In genomic region chr13:54736931-54737330, GRCm38 (mm10) we compare ENCODE assay signal across 13 mouse cellular contexts. TPM values are rescaled to one million over a fixed set of nuclear protein-coding genes. Genes with fewer than 3 reads are reported as not detected.
A peak's percentile ranks its signal among the peaks of the same experiment; 100 is the strongest.
DNase-seq lines count a peak whose midpoint lies in the region; ATAC-seq and TF ChIP-seq lines count a peak whose summit lies in the region.
"Had no signal": no experiment of that assay in that cellular context is flagged by ENCODE, and none has a peak within 500 bp of the region (broad histone marks: within the 10 kb centered on the region; RNA-seq: fewer than 3 reads in every experiment).

No protein-coding gene starts in this region.

- H3K36me3 ChIP-seq in heart, embryonic 13.5 days: no peaks in the 10 kb centered on the region
- no peaks in the 10 kb centered on the region for H3K36me3 ChIP-seq in heart, adult 2 months (ENCODE audit: control insufficient read depth, insufficient read depth, low read length)
- no peaks in the 10 kb centered on the region for H3K36me3 ChIP-seq in liver, embryonic 11.5 days (ENCODE audit: control insufficient read depth, insufficient read depth, low read length)
- H3K36me3 ChIP-seq in liver, postnatal 0 days (replicated peaks; ENCODE audit: insufficient read depth, low read length): no peaks in the 10 kb centered on the region
- H3K36me3 ChIP-seq in embryonic facial prominence, embryonic 15.5 days: no peaks in the 10 kb centered on the region
- H3K36me3 ChIP-seq in limb, embryonic 15.5 days: no peaks in the 10 kb centered on the region

- no peak overlapping the region for H3K27ac ChIP-seq in heart, embryonic 13.5 days (replicated peaks)
- H3K27ac ChIP-seq in heart, adult 2 months: no peak overlapping the region
- H3K27ac ChIP-seq in liver, embryonic 11.5 days (ENCODE audit: low read depth, low read length): no peak overlapping the region
- no peak overlapping the region for H3K27ac ChIP-seq in liver, postnatal 0 days (ENCODE audit: low read depth)
- no peak overlapping the region for H3K27ac ChIP-seq in embryonic facial prominence, embryonic 15.5 days (replicated peaks)
- H3K27ac ChIP-seq in limb, embryonic 15.5 days: no peak overlapping the region

- H3K9ac ChIP-seq in heart, embryonic 13.5 days: peak overlapping the region; percentile 65; the same call in 1 of the 2 replicates
- H3K9ac ChIP-seq in heart, adult 2 months (ENCODE audit: low read depth, low read length): no peak overlapping the region
- no peak overlapping the region for H3K9ac ChIP-seq in liver, embryonic 11.5 days (ENCODE audit: low read depth, low read length)
- no peak overlapping the region for H3K9ac ChIP-seq in liver, postnatal 0 days (replicated peaks)
- no peak overlapping the region for H3K9ac ChIP-seq in embryonic facial prominence, embryonic 15.5 days
- no peak overlapping the region for H3K9ac ChIP-seq in limb, embryonic 15.5 days

- no peak for TF ChIP-seq CTCF in heart, adult 2 months (IDR thresholded peaks at IDR 0.05)
- TF ChIP-seq CTCF in liver, postnatal 0 days (IDR thresholded peaks at IDR 0.05; ENCODE audit: low read depth): no peak

- no peak for ATAC-seq in heart, embryonic 13.5 days (ENCODE audit: extremely low read depth, insufficient number of reproducible peaks, low FRiP score, low TSS enrichment)
- no peak for ATAC-seq in liver, embryonic 11.5 days (replicated peaks; ENCODE audit: low FRiP score)
- ATAC-seq in liver, postnatal 0 days: no peak
- no peak for ATAC-seq in embryonic facial prominence, embryonic 15.5 days (ENCODE audit: insufficient number of reproducible peaks, low FRiP score, low TSS enrichment, low read depth)
- ATAC-seq in limb, embryonic 15.5 days (ENCODE audit: insufficient number of reproducible peaks, low FRiP score, low TSS enrichment, low read depth): peak; percentile 30; the same call in 1 of the 2 replicates
- ATAC-seq: CD4-positive, CD25-positive, alpha-beta regulatory T cell, adult 4 months had no signal

- H3K4me3 ChIP-seq in heart, embryonic 13.5 days: peak overlapping the region; percentile 52
- no peak overlapping the region for H3K4me3 ChIP-seq in heart, adult 2 months
- H3K4me3 ChIP-seq in liver, embryonic 11.5 days (ENCODE audit: low read depth, low read length): no peak overlapping the region
- H3K4me3 ChIP-seq in liver, postnatal 0 days (ENCODE audit: low read depth, low read length): no peak overlapping the region
- peak overlapping the region; percentile 45 for H3K4me3 ChIP-seq in embryonic facial prominence, embryonic 15.5 days (replicated peaks)
- H3K4me3 ChIP-seq in limb, embryonic 15.5 days: peak overlapping the region; percentile 42

- peaks cover 15% of the 10 kb centered on the region for H3K4me1 ChIP-seq in heart, embryonic 13.5 days
- H3K4me1 ChIP-seq in heart, adult 2 months (ENCODE audit: control insufficient read depth, insufficient read depth, low read length): no peaks in the 10 kb centered on the region
- no peaks in the 10 kb centered on the region for H3K4me1 ChIP-seq in liver, embryonic 11.5 days (replicated peaks; ENCODE audit: control insufficient read depth, insufficient read depth, low read length)
- no peaks in the 10 kb centered on the region for H3K4me1 ChIP-seq in liver, postnatal 0 days (ENCODE audit: insufficient read depth)
- H3K4me1 ChIP-seq in embryonic facial prominence, embryonic 15.5 days: peaks cover 14% of the 10 kb centered on the region
- peaks cover 11% of the 10 kb centered on the region for H3K4me1 ChIP-seq in limb, embryonic 15.5 days

- no peaks in the 10 kb centered on the region for H3K79me2 ChIP-seq in heart, adult 2 months (replicated peaks; ENCODE audit: control insufficient read depth, insufficient read depth, low read length)

- no peak for TF ChIP-seq POLR2A in heart, adult 2 months (IDR thresholded peaks at IDR 0.05; ENCODE audit: insufficient read depth, low read depth, low read length)

- intact Hi-C loops in heart, adult 2 months (cut with DNase I): no loop called here

- peak overlapping the region; percentile 74 for H3K4me2 ChIP-seq in heart, embryonic 13.5 days
- H3K4me2 ChIP-seq in liver, embryonic 11.5 days: peak overlapping the region; percentile 61
- H3K4me2 ChIP-seq in liver, postnatal 0 days (ENCODE audit: low read depth, low read length): no peak overlapping the region
- H3K4me2 ChIP-seq in embryonic facial prominence, embryonic 15.5 days (replicated peaks): peak overlapping the region; percentile 78
- H3K4me2 ChIP-seq in limb, embryonic 15.5 days: peak overlapping the region; percentile 78

- no peaks in the 10 kb centered on the region for H3K9me3 ChIP-seq in heart, embryonic 13.5 days
- no peaks in the 10 kb centered on the region for H3K9me3 ChIP-seq in liver, embryonic 11.5 days (ENCODE audit: control insufficient read depth, low read length)
- H3K9me3 ChIP-seq in liver, postnatal 0 days (ENCODE audit: low read length): no peaks in the 10 kb centered on the region
- H3K9me3 ChIP-seq in embryonic facial prominence, embryonic 15.5 days (replicated peaks): no peaks in the 10 kb centered on the region
- H3K9me3 ChIP-seq in limb, embryonic 15.5 days: no peaks in the 10 kb centered on the region

- 14% methylated on average over 3 of the region's 3 CpGs for WGBS in heart, embryonic 13.5 days
- WGBS in heart, adult 2 months: 22% methylated on average over 3 of the region's 3 CpGs
- WGBS in liver, embryonic 11.5 days: 30% methylated on average over 3 of the region's 3 CpGs
- 32% methylated on average over 3 of the region's 3 CpGs for WGBS in liver, postnatal 0 days (ENCODE audit: insufficient replicate concordance)
- WGBS in embryonic facial prominence, embryonic 15.5 days: 18% methylated on average over 3 of the region's 3 CpGs
- WGBS in limb, embryonic 15.5 days: 19% methylated on average over 3 of the region's 3 CpGs

- no peak for DNase-seq in heart, adult 2 months
- DNase-seq in liver, embryonic 11.5 days (ENCODE audit: low spot score): no peak
- DNase-seq in liver, postnatal 0 days: no peak
- DNase-seq in right cerebral cortex, postnatal 14 days: no peak
- DNase-seq in MN1 (ENCODE audit: low spot score): no peak
- DNase-seq: thymus, adult 18-20 months had no signal

- H3K27me3 ChIP-seq in heart, embryonic 13.5 days (replicated peaks): peaks cover 88% of the 10 kb centered on the region
- peaks cover 18% of the 10 kb centered on the region for H3K27me3 ChIP-seq in heart, adult 2 months (ENCODE audit: control insufficient read depth, insufficient read depth, low read length)
- H3K27me3 ChIP-seq in liver, embryonic 11.5 days (replicated peaks; ENCODE audit: control insufficient read depth, insufficient read depth, low read length): peaks cover 55% of the 10 kb centered on the region
- peaks cover 40% of the 10 kb centered on the region for H3K27me3 ChIP-seq in liver, postnatal 0 days (ENCODE audit: insufficient read depth, low read length)
- H3K27me3 ChIP-seq in embryonic facial prominence, embryonic 15.5 days: peaks cover 49% of the 10 kb centered on the region
- peaks cover 66% of the 10 kb centered on the region for H3K27me3 ChIP-seq in limb, embryonic 15.5 days

- no peak for TF ChIP-seq EP300 in heart, adult 2 months (IDR thresholded peaks at IDR 0.05; ENCODE audit: insufficient read depth, low read depth, low read length)
- no peak for TF ChIP-seq EP300 in liver, postnatal 0 days (IDR thresholded peaks at IDR 0.05; ENCODE audit: low read depth)

RNA-seq across cellular contexts. Expression of gene Gprin1, which starts 12.7 kb away (rescaled TPM):
- not detected in 2 replicates for polyA plus RNA-seq in heart, embryonic 13.5 days (2015; fragmentation: Nextera tagmentation; extraction: Ambion mirVana)
- total RNA-seq in heart, adult 2 months (2021): not detected
- polyA plus RNA-seq in heart, adult 2 months (2012; rRNA removed): 0.03 TPM in 1 of 2 replicates, not detected in the other
- 0.29 and 0.30 TPM in 2 replicates for polyA plus RNA-seq in liver, embryonic 11.5 days (2014; fragmentation: Nextera tagmentation; extraction: Ambion mirVana)
- polyA plus RNA-seq in liver, postnatal 0 days (2015; fragmentation: Nextera tagmentation; extraction: Ambion mirVana): not detected in 2 replicates
- polyA plus RNA-seq in embryonic facial prominence, embryonic 15.5 days (2015; fragmentation: Nextera tagmentation; extraction: Ambion mirVana): 0.65 and 0.75 TPM in 2 replicates
- polyA plus RNA-seq in limb, embryonic 15.5 days (2015; fragmentation: Nextera tagmentation; extraction: Ambion mirVana): 0.15 and 0.20 TPM in 2 replicates
- total RNA-seq: monocyte, adult 5-6 weeks had no signal
- polyA plus RNA-seq: CD4-positive, CD25-positive, alpha-beta regulatory T cell, adult 4 months; lung, postnatal 0 days had no signal

RNA-seq across cellular contexts. Expression of gene Sncb, which starts 29.5 kb away (rescaled TPM):
- not detected in 2 replicates for polyA plus RNA-seq in heart, embryonic 13.5 days (2015; fragmentation: Nextera tagmentation; extraction: Ambion mirVana)
- total RNA-seq in heart, adult 2 months (2021): not detected
- 0.20 and 0.31 TPM in 2 replicates for polyA plus RNA-seq in heart, adult 2 months (2012; rRNA removed)
- polyA plus RNA-seq in liver, embryonic 11.5 days (2014; fragmentation: Nextera tagmentation; extraction: Ambion mirVana): not detected in 2 replicates
- polyA plus RNA-seq in liver, postnatal 0 days (2015; fragmentation: Nextera tagmentation; extraction: Ambion mirVana): not detected in 2 replicates
- 0.28 TPM in 1 of 2 replicates, not detected in the other for polyA plus RNA-seq in embryonic facial prominence, embryonic 15.5 days (2015; fragmentation: Nextera tagmentation; extraction: Ambion mirVana)
- 0.12 and 0.49 TPM in 2 replicates for polyA plus RNA-seq in limb, embryonic 15.5 days (2015; fragmentation: Nextera tagmentation; extraction: Ambion mirVana)
- total RNA-seq: monocyte, adult 5-6 weeks had no signal
- polyA plus RNA-seq: lung, postnatal 0 days had no signal

RNA-seq across cellular contexts. Expression of gene Cdhr2, which starts 35.7 kb away (rescaled TPM):
- 0.45 TPM in 1 of 2 replicates, not detected in the other for polyA plus RNA-seq in heart, embryonic 13.5 days (2015; fragmentation: Nextera tagmentation; extraction: Ambion mirVana)
- total RNA-seq in heart, adult 2 months (2021): not detected
- polyA plus RNA-seq in heart, adult 2 months (2012; rRNA removed): 0.04 TPM in 1 of 2 replicates, not detected in the other
- polyA plus RNA-seq in liver, embryonic 11.5 days (2014; fragmentation: Nextera tagmentation; extraction: Ambion mirVana): 7.4 and 8.3 TPM in 2 replicates
- polyA plus RNA-seq in liver, postnatal 0 days (2015; fragmentation: Nextera tagmentation; extraction: Ambion mirVana): 7.0 TPM in 2 replicates
- 0.05 TPM in 1 of 2 replicates, not detected in the other for polyA plus RNA-seq in embryonic facial prominence, embryonic 15.5 days (2015; fragmentation: Nextera tagmentation; extraction: Ambion mirVana)
- not detected in 2 replicates for polyA plus RNA-seq in limb, embryonic 15.5 days (2015; fragmentation: Nextera tagmentation; extraction: Ambion mirVana)
- polyA plus RNA-seq: CD4-positive, CD25-positive, alpha-beta regulatory T cell, adult 4 months; lung, postnatal 0 days had no signal

RNA-seq across cellular contexts. Expression of gene Rnf44, which starts 43.2 kb away (rescaled TPM):
- polyA plus RNA-seq in heart, embryonic 13.5 days (2015; fragmentation: Nextera tagmentation; extraction: Ambion mirVana): 53.2 and 54.8 TPM in 2 replicates
- 10 to 100 TPM; 51.6 to 54.6 TPM for total RNA-seq in heart, adult 2 months (2021)
- 69.2 and 94.5 TPM in 2 replicates for polyA plus RNA-seq in heart, adult 2 months (2012; rRNA removed)
- 71.5 and 82.3 TPM in 2 replicates for polyA plus RNA-seq in liver, embryonic 11.5 days (2014; fragmentation: Nextera tagmentation; extraction: Ambion mirVana)
- polyA plus RNA-seq in liver, postnatal 0 days (2015; fragmentation: Nextera tagmentation; extraction: Ambion mirVana): 26.2 and 28.2 TPM in 2 replicates
- 60.3 and 68.9 TPM in 2 replicates for polyA plus RNA-seq in embryonic facial prominence, embryonic 15.5 days (2015; fragmentation: Nextera tagmentation; extraction: Ambion mirVana)
- polyA plus RNA-seq in limb, embryonic 15.5 days (2015; fragmentation: Nextera tagmentation; extraction: Ambion mirVana): 58.8 and 60.3 TPM in 2 replicates

RNA-seq across cellular contexts. Expression of gene Eif4e1b, which starts 46.9 kb away (rescaled TPM):
- not detected in 2 replicates for polyA plus RNA-seq in heart, embryonic 13.5 days (2015; fragmentation: Nextera tagmentation; extraction: Ambion mirVana)
- total RNA-seq in heart, adult 2 months (2021): not detected
- not detected in 2 replicates for polyA plus RNA-seq in heart, adult 2 months (2012; rRNA removed)
- polyA plus RNA-seq in liver, embryonic 11.5 days (2014; fragmentation: Nextera tagmentation; extraction: Ambion mirVana): not detected in 2 replicates
- not detected in 2 replicates for polyA plus RNA-seq in liver, postnatal 0 days (2015; fragmentation: Nextera tagmentation; extraction: Ambion mirVana)
- polyA plus RNA-seq in embryonic facial prominence, embryonic 15.5 days (2015; fragmentation: Nextera tagmentation; extraction: Ambion mirVana): not detected in 2 replicates
- polyA plus RNA-seq in limb, embryonic 15.5 days (2015; fragmentation: Nextera tagmentation; extraction: Ambion mirVana): not detected in 2 replicates
- total RNA-seq: left cerebral cortex, adult 8-10 months; monocyte, adult 5-6 weeks had no signal
- polyA plus RNA-seq: CD4-positive, CD25-positive, alpha-beta regulatory T cell, adult 4 months; lung, postnatal 0 days had no signal

Comparison
In these comparisons a context has a peak if more than half of its experiments do, and no peak if none do; other contexts are left out.
1. H3K4me3 ChIP-seq: peak in heart, embryonic 13.5 days (single experiment), embryonic facial prominence, embryonic 15.5 days (single experiment) and limb, embryonic 15.5 days (single experiment); none in heart, adult 2 months (single experiment), liver, embryonic 11.5 days (single experiment) and liver, postnatal 0 days (single experiment).